24 mouse cellular contexts compared by ENCODE assay signal in genomic region chrX:12968979-12969746, GRCm38 (mm10).
DNase-seq lines count a peak whose midpoint lies in the region; ATAC-seq and TF ChIP-seq lines count a peak whose summit lies in the region.
"Had no signal": no experiment of that assay in that cellular context is flagged by ENCODE, and none has a peak within 500 bp of the region (broad histone marks: within the 10 kb centered on the region; RNA-seq: fewer than 3 reads in every experiment).

No protein-coding gene starts in this region.

- no peak for TF ChIP-seq POLR2A in MEL (IDR thresholded peaks at IDR 0.05; ENCODE audit: control insufficient read depth in 1 of 2, insufficient read depth in 1 of 2, low read depth in 1 of 2, low read length in 2 of 2, poor library complexity in 1 of 2)

- peaks cover 4% of the 10 kb centered on the region in 2 experiments; a peak in 3 of 4 replicates for H3K27me3 ChIP-seq in MEL (ENCODE audit: control insufficient read depth in 1 of 2, insufficient read depth in 2 of 2, low read length in 2 of 2)
- H3K27me3 ChIP-seq in midbrain, embryonic 11.5 days (ENCODE audit: control insufficient read depth, insufficient read depth, low read length) = no peaks in the 10 kb centered on the region
- H3K27me3 ChIP-seq: liver, embryonic 12.5 days had no signal

- no peak for TF ChIP-seq RAD21 in MEL (IDR thresholded peaks at IDR 0.05; ENCODE audit: low read depth, low read length)

- intact Hi-C loops in gastrocnemius, postnatal 36 days (cut with DNase I) = no loop called here

- no peak for ATAC-seq in midbrain, embryonic 11.5 days (ENCODE audit: low FRiP score)
- ATAC-seq: liver, embryonic 12.5 days; Patski had no signal

- DNase-seq in 3T3-L1 (ENCODE audit: low read depth, low spot score) = peak; percentile 21
- peak; percentile 78 for DNase-seq in MEL (ENCODE audit: low read depth, low spot score)
- peak; percentile 14 for DNase-seq in induced T-regulatory cell, adult 2 months (ENCODE audit: low read depth)
- DNase-seq in naive thymus-derived CD4-positive, alpha-beta T cell, adult 2 months (ENCODE audit: low read depth) = peak; percentile 9
- no peak for DNase-seq in ovary, postnatal 10 days (ENCODE audit: low spot score)
- no peak for DNase-seq in midbrain, embryonic 11.5 days (ENCODE audit: low spot score, missing footprints)
- DNase-seq in gastrocnemius, postnatal 36 days = no peak
- DNase-seq in layer of hippocampus, adult 11-12 months (ENCODE audit: low spot score) = no peak
- DNase-seq: adrenal gland, postnatal 14 days; B cell, adult 2 months; cerebellum, adult 11-12 months; cerebellum, postnatal 14 days; heart, adult 18-20 months; heart, postnatal 4 days; kidney, adult 8-10 months; kidney, postnatal 25 days; lung, embryonic 14.5 days; midbrain, embryonic 14.5 days; retina, postnatal 1 day; right cerebral cortex, postnatal 4 days had no signal

- WGBS in midbrain, embryonic 11.5 days = 91% methylated on average over 7 of the region's 7 CpGs

- no peak overlapping the region for H3K4me2 ChIP-seq in midbrain, embryonic 11.5 days
- H3K4me2 ChIP-seq: liver, embryonic 12.5 days; lung, embryonic 14.5 days had no signal

- H3K36me3 ChIP-seq in MEL (ENCODE audit: control insufficient read depth in 1 of 2, insufficient read depth in 2 of 2, low read length in 2 of 2) = peaks cover 0 to 19% of the 10 kb centered on the region in 2 experiments; a peak in 2 of 4 replicates
- H3K36me3 ChIP-seq in midbrain, embryonic 11.5 days (ENCODE audit: control insufficient read depth, insufficient read depth, low read length) = no peaks in the 10 kb centered on the region
- H3K36me3 ChIP-seq: forebrain, embryonic 10.5 days; liver, embryonic 12.5 days had no signal

- no peak overlapping the region for H3K9ac ChIP-seq in MEL (ENCODE audit: control insufficient read depth, low read depth, low read length, poor library complexity, severe bottlenecking)
- no peak overlapping the region for H3K9ac ChIP-seq in midbrain, embryonic 11.5 days (ENCODE audit: low read length)
- H3K9ac ChIP-seq: liver, embryonic 12.5 days; lung, embryonic 14.5 days had no signal

- TF ChIP-seq EP300 in MEL (IDR thresholded peaks at IDR 0.05; ENCODE audit: low read depth in 1 of 2, low read length in 2 of 2) = peak; percentile 62 to 64

- H3K4me1 ChIP-seq in MEL (ENCODE audit: control insufficient read depth in 1 of 2, insufficient read depth in 2 of 2, low read length in 2 of 2) = peaks cover 9% of the 10 kb centered on the region in 2 experiments
- H3K4me1 ChIP-seq in midbrain, embryonic 11.5 days (ENCODE audit: control insufficient read depth, insufficient read depth, low read length) = no peaks in the 10 kb centered on the region
- H3K4me1 ChIP-seq: forebrain, embryonic 10.5 days; liver, embryonic 12.5 days had no signal

- H3K4me3 ChIP-seq in MEL (ENCODE audit: control insufficient read depth in 1 of 2, insufficient read depth in 1 of 2, low read depth in 2 of 2, low read length in 2 of 2) = no peak overlapping the region
- no peak overlapping the region for H3K4me3 ChIP-seq in midbrain, embryonic 11.5 days (ENCODE audit: low read depth, low read length)
- H3K4me3 ChIP-seq: forebrain, embryonic 10.5 days; liver, embryonic 12.5 days had no signal

- no peak for TF ChIP-seq CTCF in MEL (IDR thresholded peaks at IDR 0.05 in 2 of 3, conservative IDR thresholded peaks at IDR 0.05 in 1 of 3; ENCODE audit: control insufficient read depth in 1 of 3, insufficient read depth in 1 of 3, low read depth in 2 of 3, low read length in 3 of 3, poor library complexity in 1 of 3, severe bottlenecking in 1 of 3)

- no peaks in the 10 kb centered on the region for H3K9me3 ChIP-seq in MEL (replicated peaks; ENCODE audit: insufficient read depth, low read length)
- H3K9me3 ChIP-seq in midbrain, embryonic 11.5 days (ENCODE audit: control insufficient read depth, low read length) = no peaks in the 10 kb centered on the region
- H3K9me3 ChIP-seq: forebrain, embryonic 10.5 days; liver, embryonic 12.5 days had no signal

- H3K27ac ChIP-seq in MEL (ENCODE audit: control insufficient read depth, low read depth, low read length) = peak overlapping the region; percentile 43; the same call in 1 of the 2 replicates
- no peak overlapping the region for H3K27ac ChIP-seq in midbrain, embryonic 11.5 days (ENCODE audit: low read depth, low read length)
- H3K27ac ChIP-seq: forebrain, embryonic 10.5 days; liver, embryonic 12.5 days; stomach, postnatal 0 days had no signal

- no peaks in the 10 kb centered on the region for H3K79me2 ChIP-seq in MEL (ENCODE audit: control insufficient read depth, insufficient read depth, low read length, poor library complexity)

TF ChIP-seq in MEL, 35 proteins besides CTCF, POLR2A, EP300 and RAD21:
- TF ChIP-seq TCF12 (IDR thresholded peaks at IDR 0.05; ENCODE audit: low read depth, low read length) (peak; percentile 60; the same call in 1 of the 2 replicates), KAT2A (conservative IDR thresholded peaks at IDR 0.05; ENCODE audit: low read depth, low read length) (0 out of 2 replicates have a peak, but pooled peaks have one; percentile 11), MAZ (IDR thresholded peaks at IDR 0.05; ENCODE audit: low read depth, low read length) (no peak), SIN3A (IDR thresholded peaks at IDR 0.05; ENCODE audit: low read length) (no peak), JUND (IDR thresholded peaks at IDR 0.05; ENCODE audit: low read depth, low read length) (no peak), BHLHE40 (IDR thresholded peaks at IDR 0.05; ENCODE audit: borderline replicate concordance, low read depth, low read length) (peak; percentile 85), MEF2A (IDR thresholded peaks at IDR 0.05; ENCODE audit: extremely low read depth, insufficient replicate concordance, low read depth, low read length, poor library complexity, severe bottlenecking) (peak; percentile 20; the same call in 1 of the 2 replicates), MYC (IDR thresholded peaks at IDR 0.05; ENCODE audit: low read depth, low read length) (peak; percentile 68; the same call in 1 of the 2 replicates), MXI1 (IDR thresholded peaks at IDR 0.05; ENCODE audit: low read depth, low read length) (peak; percentile 64; the same call in 1 of the 2 replicates), ETS1 (IDR thresholded peaks at IDR 0.05; ENCODE audit: low read depth, low read length) (peak; percentile 62; the same call in 1 of the 2 replicates), USF1 (IDR thresholded peaks at IDR 0.05; ENCODE audit: low read depth, low read length) (peak; percentile 31; the same call in 1 of the 2 replicates), MAX (IDR thresholded peaks at IDR 0.05; ENCODE audit: low read length) (peak; percentile 78; the same call in 1 of the 2 replicates), CHD2 (IDR thresholded peaks at IDR 0.05; ENCODE audit: low read length) (no peak), ELF1 (IDR thresholded peaks at IDR 0.05; ENCODE audit: low read depth, low read length) (peak; percentile 22; the same call in 1 of the 2 replicates), RCOR1 (IDR thresholded peaks at IDR 0.05; ENCODE audit: low read depth, low read length) (peak; percentile 98), GATA1 (IDR thresholded peaks at IDR 0.05; ENCODE audit: low read depth, low read length) (peak; percentile 86)

Comparison
In these comparisons a context has a peak if more than half of its experiments do, and no peak if none do; other contexts are left out.
1. DNase-seq: peak in 3T3-L1 (single experiment), MEL (single experiment), induced T-regulatory cell, adult 2 months (single experiment) and naive thymus-derived CD4-positive, alpha-beta T cell, adult 2 months (single experiment); none in ovary, postnatal 10 days (single experiment), midbrain, embryonic 11.5 days (single experiment), gastrocnemius, postnatal 36 days (0 of 2) and layer of hippocampus, adult 11-12 months (single experiment).